Mouse (Mus musculus): ENCODE data around the gene Tubb4b. TPM values are rescaled to one million over a fixed set of nuclear protein-coding genes. Genes with fewer than 3 reads are reported as not detected.
A peak's percentile ranks its signal among the peaks of the same experiment; 100 is the strongest.

Gene Tubb4b
- polyA plus RNA-seq (2015; fragmentation: Nextera tagmentation; extraction: Ambion mirVana) = 554 and 617 TPM in 2 replicates

- H3K27me3 ChIP-seq = no peaks in the 10 kb centered on the region
- peak within 1 kb of the TSS; percentile 86 for H3K4me2 ChIP-seq
- H3K9me3 ChIP-seq = no peaks in the 10 kb centered on the region
- 0% methylated on average over 17 of the region's 17 CpGs for WGBS
- peaks cover 11% of the 10 kb centered on the region for H3K36me3 ChIP-seq
- peaks cover 27% of the 10 kb centered on the region for H3K4me1 ChIP-seq
- H3K9ac ChIP-seq = peak within 1 kb of the TSS; percentile 93
- ATAC-seq (ENCODE audit: insufficient number of reproducible peaks, low FRiP score, low TSS enrichment, low read depth) = no peak
- H3K27ac ChIP-seq = peak within 1 kb of the TSS; percentile 98
- H3K4me3 ChIP-seq = peak within 1 kb of the TSS; percentile 94
Observed at GRCm38 (mm10) chr2:25224492-25224765, at the start of gene Tubb4b. Gene Tubb4b (minus strand): TSS chr2:25224702.

GRCm38 (mm10) chr2:25273010-25273409 lies 48.5 kb upstream of the Tubb4b start:
- Histone ChIP-seq H3K4me1 (peaks cover 27% of the 10 kb centered on the region), H3K4me2 (peak overlapping the region; percentile 88), H3K27ac (peak overlapping the region; percentile 91), H3K36me3 (peaks cover 76% of the 10 kb centered on the region), H3K4me3 (peak overlapping the region; percentile 91), H3K9ac (peak overlapping the region; percentile 82), H3K9me3 (no peaks in the 10 kb centered on the region), H3K27me3 (no peaks in the 10 kb centered on the region)
- 30% methylated on average over 16 of the region's 16 CpGs for WGBS
- ATAC-seq (ENCODE audit: insufficient number of reproducible peaks, low FRiP score, low TSS enrichment, low read depth) = no peak

GRCm38 (mm10) chr2:25272515-25272914 lies 48.0 kb upstream of the Tubb4b start:
- Histone ChIP-seq H3K27me3 (no peaks in the 10 kb centered on the region), H3K27ac (peak overlapping the region; percentile 91), H3K9ac (peak overlapping the region; percentile 82), H3K36me3 (peaks cover 76% of the 10 kb centered on the region), H3K4me2 (peak overlapping the region; percentile 88), H3K4me3 (peak overlapping the region; percentile 91), H3K4me1 (peaks cover 27% of the 10 kb centered on the region), H3K9me3 (no peaks in the 10 kb centered on the region)
- WGBS = 0% methylated on average over 29 of the region's 29 CpGs
- no peak for ATAC-seq (ENCODE audit: insufficient number of reproducible peaks, low FRiP score, low TSS enrichment, low read depth)

GRCm38 (mm10) chr2:25271827-25272511 lies 47.5 kb upstream of the Tubb4b start, which contains the start of the genes Ssna1 and Anapc2:
Gene Ssna1 (minus strand): TSS chr2:25272438.
Gene Anapc2 (plus strand): TSS chr2:25272478.
- H3K4me2 ChIP-seq = peak within 1 kb of the TSS; percentile 88
- peak within 1 kb of the TSS; percentile 91 for H3K4me3 ChIP-seq
- peak; percentile 93 for ATAC-seq (ENCODE audit: insufficient number of reproducible peaks, low FRiP score, low TSS enrichment, low read depth)
- H3K4me1 ChIP-seq = peaks cover 27% of the 10 kb centered on the region
- H3K9ac ChIP-seq = peak within 1 kb of the TSS; percentile 82
- peaks cover 70% of the 10 kb centered on the region for H3K36me3 ChIP-seq
- under 1% methylated on average over 55 of the region's 55 CpGs for WGBS
- H3K27me3 ChIP-seq = no peaks in the 10 kb centered on the region
- H3K27ac ChIP-seq = peak within 1 kb of the TSS; percentile 91
- no peaks in the 10 kb centered on the region for H3K9me3 ChIP-seq

GRCm38 (mm10) chr2:25267746-25268309 lies 43.3 kb upstream of the Tubb4b start:
- 71% methylated on average over 4 of the region's 4 CpGs for WGBS

GRCm38 (mm10) chr2:25267241-25267640 lies 42.7 kb upstream of the Tubb4b start:
- peaks cover 47% of the 10 kb centered on the region for H3K4me1 ChIP-seq
- no peak overlapping the region for H3K27ac ChIP-seq
- no peak for ATAC-seq (ENCODE audit: insufficient number of reproducible peaks, low FRiP score, low TSS enrichment, low read depth)
- peaks cover 38% of the 10 kb centered on the region for H3K36me3 ChIP-seq
- no peak overlapping the region for H3K4me2 ChIP-seq
- H3K9ac ChIP-seq = no peak overlapping the region
- H3K9me3 ChIP-seq = no peaks in the 10 kb centered on the region
- no peak overlapping the region for H3K4me3 ChIP-seq
- H3K27me3 ChIP-seq = peaks cover 20% of the 10 kb centered on the region

More at GRCm38 (mm10) chr2:25267746-25268309, 43.3 kb upstream of the Tubb4b start:
- Histone ChIP-seq H3K27ac (no peak overlapping the region), H3K9ac (no peak overlapping the region), H3K27me3 (peaks cover 20% of the 10 kb centered on the region), H3K4me1 (peaks cover 47% of the 10 kb centered on the region), H3K4me2 (no peak overlapping the region), H3K4me3 (no peak overlapping the region), H3K9me3 (no peaks in the 10 kb centered on the region), H3K36me3 (peaks cover 38% of the 10 kb centered on the region)
- no peak for ATAC-seq (ENCODE audit: insufficient number of reproducible peaks, low FRiP score, low TSS enrichment, low read depth)

GRCm38 (mm10) chr2:25266720-25267119 lies 42.2 kb upstream of the Tubb4b start:
- no peak for ATAC-seq (ENCODE audit: insufficient number of reproducible peaks, low FRiP score, low TSS enrichment, low read depth)
- Histone ChIP-seq H3K4me1 (peaks cover 52% of the 10 kb centered on the region), H3K9me3 (no peaks in the 10 kb centered on the region), H3K36me3 (peaks cover 38% of the 10 kb centered on the region), H3K27ac (no peak overlapping the region), H3K4me2 (no peak overlapping the region), H3K9ac (no peak overlapping the region), H3K4me3 (no peak overlapping the region), H3K27me3 (peaks cover 20% of the 10 kb centered on the region)
- 39% methylated on average over 2 of the region's 2 CpGs for WGBS

- 60% methylated on average over 6 of the region's 6 CpGs for WGBS
- no peak overlapping the region for H3K27ac ChIP-seq
- peaks cover 20% of the 10 kb centered on the region for H3K27me3 ChIP-seq
- 0 out of 2 replicates have a peak overlapping the region, but pooled peaks have one; percentile 2 for H3K9ac ChIP-seq
- H3K9me3 ChIP-seq = no peaks in the 10 kb centered on the region
- ATAC-seq (ENCODE audit: insufficient number of reproducible peaks, low FRiP score, low TSS enrichment, low read depth) = no peak
- H3K4me1 ChIP-seq = peaks cover 46% of the 10 kb centered on the region
- peaks cover 35% of the 10 kb centered on the region for H3K36me3 ChIP-seq
- H3K4me2 ChIP-seq = 0 out of 2 replicates have a peak overlapping the region, but pooled peaks have one; percentile 3
- no peak overlapping the region for H3K4me3 ChIP-seq
Observed at GRCm38 (mm10) chr2:25265897-25266656, 41.6 kb upstream of the Tubb4b start.

GRCm38 (mm10) chr2:25264851-25265250 lies 40.3 kb upstream of the Tubb4b start:
- no peak for ATAC-seq (ENCODE audit: insufficient number of reproducible peaks, low FRiP score, low TSS enrichment, low read depth)
- H3K4me1 ChIP-seq = peaks cover 39% of the 10 kb centered on the region
- WGBS = 60% methylated on average over 3 of the region's 3 CpGs
- peaks cover 23% of the 10 kb centered on the region for H3K36me3 ChIP-seq
- H3K9me3 ChIP-seq = no peaks in the 10 kb centered on the region
- no peak overlapping the region for H3K4me2 ChIP-seq
- peaks cover 20% of the 10 kb centered on the region for H3K27me3 ChIP-seq
- no peak overlapping the region for H3K27ac ChIP-seq
- H3K4me3 ChIP-seq = no peak overlapping the region
- H3K9ac ChIP-seq = no peak overlapping the region

- Histone ChIP-seq H3K9me3 (no peaks in the 10 kb centered on the region), H3K27me3 (peaks cover 20% of the 10 kb centered on the region), H3K4me3 (0 out of 2 replicates have a peak overlapping the region, but pooled peaks have one; percentile 63), H3K4me2 (no peak overlapping the region), H3K9ac (0 out of 2 replicates have a peak overlapping the region, but pooled peaks have one; percentile 7), H3K27ac (no peak overlapping the region), H3K36me3 (peaks cover 17% of the 10 kb centered on the region; the same call in 1 of the 2 replicates), H3K4me1 (peaks cover 39% of the 10 kb centered on the region)
- 73% methylated on average over 5 of the region's 5 CpGs for WGBS
- ATAC-seq (ENCODE audit: insufficient number of reproducible peaks, low FRiP score, low TSS enrichment, low read depth) = no peak
Observed at GRCm38 (mm10) chr2:25264286-25264660, 39.8 kb upstream of the Tubb4b start.

- ATAC-seq (ENCODE audit: insufficient number of reproducible peaks, low FRiP score, low TSS enrichment, low read depth) = no peak
- 20% methylated on average over 12 of the region's 12 CpGs for WGBS
- H3K9me3 ChIP-seq = no peaks in the 10 kb centered on the region
Observed at GRCm38 (mm10) chr2:25263623-25264285, 39.3 kb upstream of the Tubb4b start.

More at GRCm38 (mm10) chr2:25263623-25264285, 39.3 kb upstream of the Tubb4b start:
- Histone ChIP-seq H3K27me3 (peaks cover 20% of the 10 kb centered on the region), H3K9ac (peak overlapping the region; percentile 54), H3K36me3 (0 out of 2 replicates have a peak, but pooled peaks cover 12% of the 10 kb centered on the region), H3K27ac (no peak overlapping the region), H3K4me2 (peak overlapping the region; percentile 98), H3K4me1 (peaks cover 39% of the 10 kb centered on the region), H3K4me3 (peak overlapping the region; percentile 63)

Measured in limb, embryonic 15.5 days (tissue).